Mouse (Mus musculus) CD4-positive, CD25-positive, alpha-beta regulatory T cell, adult 4 months (primary cell): ENCODE data around the gene Dscam. TPM values are rescaled to one million over a fixed set of nuclear protein-coding genes. Genes with fewer than 3 reads are reported as not detected.

Experiments
- ATAC-seq: one replicate; pipeline ENCODE4 v1.8.0; 2017
- polyA plus RNA-seq, 2 experiments: library from polyadenylated mRNA; unstranded; fragments of 100-300 nt; shearing (Covaris generic); gene quantifications; one replicate each; pipeline ENCODE4 v1.2.1; 2017

The Dscam gene
- polyA plus RNA-seq, 2 experiments from 2014 or later, result 1.9 to 2.8 TPM

DNA sequence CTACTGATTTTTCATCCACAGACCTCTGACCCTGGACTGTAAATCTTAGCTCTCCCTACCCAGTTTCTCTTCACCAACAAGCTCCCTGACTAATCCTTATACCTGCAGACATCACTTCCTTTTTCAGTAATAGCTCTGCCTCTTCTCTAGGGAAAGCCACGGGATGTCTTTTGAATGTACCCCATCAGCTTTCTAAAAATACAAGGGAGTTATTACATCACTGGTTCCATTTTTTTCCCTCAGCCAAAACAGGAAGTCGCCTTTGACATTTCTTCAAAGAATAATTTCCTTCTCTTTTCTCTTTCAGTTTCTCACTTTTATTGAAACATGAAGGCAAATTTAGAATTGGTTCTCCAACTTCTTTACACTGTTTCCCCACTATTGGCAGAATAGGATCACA lies 67.5 kb downstream of the Dscam start:
- ATAC-seq, result peak; percentile 62

DNA sequence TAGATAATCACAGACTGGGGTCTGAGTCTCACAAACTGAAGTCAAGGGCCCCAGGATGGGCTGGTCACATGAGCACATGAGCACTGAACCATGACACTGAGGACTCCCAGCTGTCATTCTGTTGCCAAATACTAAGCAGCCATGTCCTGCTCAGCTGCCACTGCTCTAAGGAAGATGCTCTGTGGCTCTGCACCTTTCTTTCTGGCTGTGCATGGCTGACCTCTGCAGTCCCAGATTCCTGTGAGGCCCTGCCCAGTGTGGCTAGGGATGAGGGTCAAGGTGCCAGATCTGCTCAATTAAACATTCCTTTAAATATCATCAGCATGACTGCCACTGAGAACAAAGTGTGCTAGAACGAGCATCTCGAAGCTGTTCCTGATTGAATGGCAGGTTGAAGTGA lies 70.5 kb downstream of the Dscam start:
- ATAC-seq, result no peak

DNA sequence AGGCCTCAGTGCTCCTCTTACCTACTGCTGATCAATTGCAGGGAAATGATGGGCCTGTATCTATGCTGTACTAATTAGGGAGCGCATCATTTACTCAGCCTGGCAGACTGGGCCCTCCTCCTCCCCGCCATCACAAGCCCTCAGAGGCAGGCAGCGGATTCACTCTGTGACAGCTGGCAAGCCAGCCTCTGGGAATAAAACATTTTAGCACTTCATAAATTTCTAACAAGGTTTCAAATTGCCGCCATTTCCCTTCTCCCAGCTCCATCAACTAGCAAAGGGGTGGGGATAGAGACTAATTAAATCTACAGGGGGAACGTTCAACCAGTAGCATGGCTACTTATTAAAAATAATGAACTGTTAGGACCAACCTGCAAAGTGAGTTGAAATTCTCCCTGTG lies 72.0 kb downstream of the Dscam start:
- ATAC-seq, result no peak

DNA sequence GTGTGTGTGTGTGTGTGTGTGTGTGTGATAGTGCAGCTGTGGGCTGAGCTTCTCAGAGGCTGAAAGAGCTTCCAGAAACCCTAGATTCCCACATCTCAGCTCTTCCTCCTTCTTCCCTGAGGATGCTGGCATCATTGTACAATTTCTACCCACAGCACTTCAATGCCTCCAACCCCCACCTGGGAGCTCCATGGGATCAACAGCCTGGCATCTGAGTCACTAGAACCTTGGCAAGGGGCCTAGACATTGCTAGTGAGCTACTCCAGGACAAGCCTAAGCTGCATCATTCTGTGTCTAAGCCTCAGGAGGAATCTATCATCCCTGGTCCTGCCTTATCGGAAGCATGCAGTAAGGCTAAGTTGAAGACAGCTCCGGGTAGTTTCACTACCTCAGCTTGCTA lies 73.8 kb downstream of the Dscam start:
- ATAC-seq, result no peak

DNA sequence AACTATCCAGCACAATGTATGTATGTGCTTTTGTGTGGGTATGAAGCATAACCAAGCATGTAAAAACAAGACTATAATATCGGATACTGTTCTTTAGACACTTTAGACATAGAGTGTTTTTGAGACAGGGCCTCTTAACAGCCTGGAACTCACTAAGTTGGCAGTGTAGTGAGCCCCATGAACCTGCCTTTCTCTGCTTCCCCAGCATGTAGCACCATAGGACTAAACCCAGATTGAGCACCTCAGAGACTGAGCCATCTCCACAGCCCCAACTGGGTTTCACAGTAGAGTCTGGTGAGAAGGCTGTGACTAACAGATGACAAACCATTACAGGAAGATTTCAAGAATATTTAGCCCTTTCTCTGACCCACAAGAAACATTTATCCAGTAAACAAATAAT lies 75.1 kb downstream of the Dscam start:
- no peak for ATAC-seq

DNA sequence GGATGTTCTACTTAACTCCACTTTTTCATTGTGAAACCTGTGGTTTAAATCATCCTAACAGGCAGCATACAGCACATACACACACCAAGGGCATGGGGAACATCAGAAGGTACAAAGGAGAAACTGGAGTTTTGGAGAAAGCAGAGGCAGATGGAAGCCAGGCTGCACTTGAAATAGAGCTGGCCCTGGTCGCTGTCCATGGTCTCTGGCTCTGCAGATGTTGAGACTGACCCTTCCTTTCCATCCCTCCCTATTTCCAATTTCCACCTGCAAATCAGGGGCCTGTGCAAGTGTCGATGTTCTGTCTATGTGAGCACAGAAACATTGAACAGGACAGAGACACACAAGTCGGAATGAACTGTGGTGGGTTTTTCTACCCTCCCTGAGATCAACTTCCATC lies 81.2 kb downstream of the Dscam start:
- no peak for ATAC-seq

DNA sequence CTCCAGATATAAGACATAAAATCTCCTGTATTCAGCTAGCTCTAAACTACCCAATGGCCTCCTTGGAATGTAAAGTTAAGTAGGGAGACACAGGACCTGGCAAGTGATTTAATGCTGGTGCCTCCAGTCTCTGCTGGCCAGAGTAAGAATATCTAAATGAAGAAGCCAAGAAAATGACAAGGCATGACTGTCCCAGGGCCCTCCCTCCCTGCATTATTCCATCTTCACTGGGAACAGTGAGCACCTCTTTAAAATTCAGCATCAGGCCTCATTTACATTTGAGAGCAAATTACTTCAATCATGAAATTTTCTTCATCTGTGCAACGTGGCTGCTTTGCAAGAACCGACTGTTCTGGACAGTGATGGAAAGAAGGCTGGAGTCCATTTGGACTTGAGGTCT lies 86.9 kb downstream of the Dscam start:
- ATAC-seq, result no peak

DNA sequence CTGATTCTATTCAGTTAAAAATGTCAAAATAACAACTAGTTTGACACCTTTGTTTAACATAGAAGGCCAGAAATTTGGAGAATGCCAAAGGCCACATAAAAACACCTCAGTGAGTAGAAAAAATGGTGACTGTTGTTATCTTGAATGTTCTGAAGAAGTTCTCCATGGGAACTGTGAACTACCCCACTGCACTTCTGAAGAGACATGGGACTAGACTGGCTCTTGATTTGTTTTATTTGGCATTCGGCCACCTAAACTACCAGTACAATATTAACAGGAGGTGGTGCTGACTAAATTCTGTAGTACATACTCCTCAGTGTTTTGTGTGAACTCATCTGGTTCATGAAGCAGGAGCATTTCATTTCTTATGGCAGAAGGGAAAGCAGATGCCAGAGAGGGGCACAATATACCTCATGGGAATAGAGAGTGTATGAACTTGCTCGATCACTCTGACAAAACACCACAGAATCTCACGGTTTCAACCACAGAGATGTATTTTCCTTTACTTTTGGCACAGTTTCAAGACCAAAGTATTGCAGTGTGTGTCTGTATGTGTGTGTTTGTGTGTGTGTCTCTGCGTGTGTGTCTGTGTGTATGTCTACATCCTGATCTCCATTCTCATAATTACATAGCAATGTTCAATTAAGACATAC lies 94.5 kb downstream of the Dscam start:
- ATAC-seq, result no peak

DNA sequence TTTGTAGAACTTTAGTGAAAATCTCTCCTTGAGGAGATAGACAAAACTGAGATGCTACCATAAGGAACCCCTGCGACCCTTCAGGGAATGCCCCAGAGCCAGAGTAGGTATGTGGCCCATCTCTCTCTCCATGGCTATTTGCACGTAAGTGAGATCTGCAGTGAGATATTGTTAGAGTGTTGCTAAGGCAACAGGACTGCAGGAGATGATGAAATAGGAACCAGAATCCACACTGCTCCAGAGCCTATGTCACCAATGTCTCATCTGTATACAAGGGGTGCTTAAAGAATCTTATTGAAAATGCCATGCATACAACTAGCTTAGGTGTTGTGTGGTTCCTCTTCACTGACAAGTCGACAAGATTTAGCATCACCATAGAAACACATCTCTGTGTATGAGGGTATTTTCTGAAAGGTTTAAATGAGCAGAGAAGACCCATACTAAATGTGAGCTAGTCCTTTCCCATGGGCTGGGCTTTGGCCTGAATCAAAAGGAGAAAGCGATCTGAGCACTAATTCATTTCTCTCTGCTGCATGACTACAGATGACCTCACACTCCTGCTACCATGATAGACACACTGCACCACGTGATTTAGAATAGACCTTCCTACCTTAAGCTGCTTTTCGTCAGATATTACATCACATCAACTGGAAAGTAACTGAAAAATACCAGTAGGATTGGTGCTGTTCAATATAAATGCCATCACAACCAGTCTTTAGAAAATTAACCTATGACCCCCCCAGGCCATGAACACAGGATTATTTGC lies 95.2 kb downstream of the Dscam start:
- ATAC-seq, result no peak

DNA sequence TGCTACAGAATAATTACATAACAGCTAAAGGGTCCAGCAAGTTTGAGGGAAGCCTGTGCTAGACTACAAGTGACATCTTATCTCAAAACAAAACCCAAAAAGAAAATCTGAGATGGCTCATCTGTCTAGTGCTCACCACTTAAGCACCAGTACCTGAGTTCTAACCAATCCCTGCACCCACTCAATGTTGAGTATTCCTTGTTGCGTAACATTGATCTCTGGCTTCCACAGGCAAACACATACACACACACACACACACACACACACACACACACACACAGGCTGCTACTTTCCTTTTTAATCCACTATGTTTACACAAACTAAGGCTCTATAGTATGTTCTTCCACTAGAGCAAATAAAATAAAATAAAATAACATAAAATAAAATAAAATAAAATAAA lies 96.7 kb downstream of the Dscam start:
- ATAC-seq, result no peak

DNA sequence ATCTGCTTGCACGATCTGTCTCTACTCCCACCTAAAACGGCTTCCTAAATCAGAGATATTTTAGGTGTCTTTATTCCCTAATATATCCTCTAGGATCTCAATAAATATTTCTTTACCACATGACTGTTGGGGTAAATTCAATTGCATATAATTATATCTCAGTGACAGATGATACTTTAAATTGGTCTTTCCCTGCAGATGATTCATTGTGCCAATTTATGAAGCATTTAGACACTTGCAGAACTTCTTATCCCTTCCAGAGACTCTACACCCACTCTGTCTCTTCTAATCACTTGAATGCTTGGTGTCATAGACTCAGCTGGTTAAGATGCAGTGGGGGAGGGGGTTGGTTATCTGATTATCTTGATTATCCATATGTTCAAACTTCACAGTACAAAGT lies 97.9 kb downstream of the Dscam start:
- no peak for ATAC-seq

DNA sequence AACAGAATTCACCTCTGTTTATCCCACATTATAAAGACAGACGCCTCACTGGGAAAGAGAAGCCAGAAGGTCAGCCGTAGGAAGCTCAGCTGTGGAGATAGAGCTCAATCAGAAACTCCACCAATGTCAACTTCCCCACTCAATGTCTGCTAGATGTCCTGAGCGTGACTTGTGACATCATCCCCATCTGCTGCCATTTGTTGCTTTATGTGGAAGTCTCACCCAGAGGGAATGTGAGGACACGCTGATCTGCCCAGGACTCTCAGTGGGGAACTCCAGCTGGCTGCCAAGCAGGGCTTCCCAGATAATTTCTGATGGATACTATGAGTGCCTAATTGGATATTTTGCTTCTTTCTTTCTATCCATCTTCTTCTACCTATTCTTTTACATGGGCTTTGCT lies 103.7 kb downstream of the Dscam start:
- no peak for ATAC-seq

DNA sequence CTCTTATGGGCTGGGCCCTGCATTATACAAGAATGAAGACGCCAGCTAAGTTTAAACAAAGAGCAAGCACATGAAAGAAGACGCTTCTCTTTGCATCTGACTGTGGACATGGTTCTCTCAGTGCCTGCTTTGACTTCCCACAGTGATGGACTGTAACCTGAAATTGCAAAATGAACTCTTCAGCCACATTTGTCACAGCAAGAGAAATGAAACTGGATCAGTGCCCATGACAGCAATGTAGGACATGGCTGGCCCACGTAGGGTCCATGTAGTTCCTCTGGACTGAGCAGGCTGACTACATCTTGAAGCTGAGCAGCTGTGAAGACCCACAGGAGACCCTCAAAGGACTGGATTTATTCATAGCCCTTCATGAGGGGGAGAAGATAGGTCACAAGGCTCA lies 108.3 kb downstream of the Dscam start:
- ATAC-seq, result no peak

DNA sequence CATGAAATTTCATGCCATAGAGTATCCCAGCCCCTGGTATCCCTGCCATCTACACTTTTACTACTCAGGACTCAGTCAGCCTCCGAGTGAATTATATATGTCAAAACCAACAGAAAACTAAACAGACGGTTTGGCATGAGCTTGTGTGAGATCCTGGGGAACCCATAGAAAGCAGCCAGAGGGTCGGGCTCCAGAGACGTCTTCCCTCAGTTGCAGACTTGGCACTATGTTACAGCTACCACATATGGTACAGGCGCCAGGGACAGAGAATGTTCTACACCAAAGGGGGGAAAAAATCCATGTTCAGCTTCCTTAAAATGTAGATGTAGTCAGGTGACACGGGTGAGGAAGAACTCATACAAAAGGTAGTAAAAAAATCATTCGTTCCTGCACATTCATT lies 109.2 kb downstream of the Dscam start:
- no peak for ATAC-seq

DNA sequence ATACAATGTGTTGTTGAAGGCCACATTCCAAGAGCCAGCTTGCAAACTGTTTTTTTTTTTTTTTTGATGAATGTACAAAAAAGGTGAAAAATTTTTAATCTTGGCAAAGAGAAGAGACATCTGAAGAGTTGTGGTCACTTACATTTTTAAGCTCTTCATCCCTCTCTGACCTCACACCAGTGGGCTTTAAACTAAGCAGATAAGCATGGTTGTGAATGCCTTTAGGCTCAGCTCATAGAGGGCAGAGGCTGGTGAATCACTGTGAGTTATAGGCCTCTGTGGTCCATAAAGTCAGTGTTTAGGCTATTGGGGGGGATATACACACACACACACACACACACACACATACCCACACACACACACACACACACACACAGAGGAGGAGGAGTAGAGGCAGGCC lies 109.8 kb downstream of the Dscam start:
- ATAC-seq, result no peak

DNA sequence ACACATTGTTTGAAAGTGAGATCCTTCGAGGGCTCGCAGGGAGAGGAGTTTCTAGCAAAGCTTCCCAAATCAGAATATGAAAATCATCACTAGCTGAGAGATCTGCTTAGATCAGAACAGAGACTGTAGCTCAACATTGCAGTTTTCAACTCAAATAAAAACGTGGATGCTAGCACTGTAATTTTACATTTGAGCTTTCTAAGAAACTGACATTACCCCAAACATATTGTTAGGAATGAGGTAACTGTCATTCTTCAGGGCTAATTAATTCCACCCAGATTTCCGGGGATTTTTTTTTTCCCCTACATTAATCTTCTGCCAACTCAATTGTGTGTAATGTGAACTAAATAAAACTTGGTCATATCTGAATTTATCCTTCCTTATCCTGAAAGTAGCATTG lies 110.3 kb downstream of the Dscam start:
- ATAC-seq, result no peak

DNA sequence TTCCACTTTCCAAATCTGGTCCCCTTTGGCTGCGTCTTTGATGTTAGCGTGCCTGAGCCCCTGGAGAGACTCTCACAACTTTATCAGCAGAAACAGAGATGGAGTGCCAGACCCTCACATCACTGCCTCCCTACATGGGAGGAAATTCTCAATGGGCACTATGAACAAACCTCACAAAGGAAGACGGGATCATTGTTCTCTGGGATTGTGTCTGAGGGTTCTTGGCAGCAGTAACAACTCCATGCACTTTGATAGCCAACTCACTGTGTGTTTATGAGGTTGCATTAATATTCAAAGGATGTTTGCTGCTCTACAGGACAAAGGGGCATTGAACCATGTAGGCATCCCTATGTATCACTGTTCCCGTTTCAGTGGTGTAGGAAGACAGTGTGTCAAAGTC lies 135.3 kb downstream of the Dscam start:
- no peak for ATAC-seq

DNA sequence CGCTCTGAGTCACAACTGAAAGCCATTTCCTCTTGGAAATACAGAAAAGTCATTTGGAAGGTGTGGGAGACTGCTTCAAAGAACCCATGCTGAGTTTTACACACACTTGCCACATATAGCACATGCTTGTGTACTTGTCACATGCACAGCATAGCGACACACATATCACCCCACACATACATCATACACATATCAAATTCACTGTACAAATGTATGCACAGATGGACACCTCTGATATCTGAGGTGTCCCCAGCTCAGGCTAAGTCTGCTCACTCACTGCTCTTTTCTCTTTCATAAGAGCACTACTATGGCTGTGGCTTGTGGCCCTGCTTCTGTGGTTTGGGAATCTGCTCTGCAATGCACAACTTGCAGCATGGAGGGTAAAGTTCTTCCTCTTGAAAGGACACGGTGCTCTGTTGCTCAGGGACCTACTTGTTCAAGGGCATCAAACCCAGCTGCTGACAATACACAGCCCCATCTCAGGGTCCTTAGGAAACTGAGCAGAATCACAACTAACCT lies 137.0 kb downstream of the Dscam start:
- no peak for ATAC-seq

DNA sequence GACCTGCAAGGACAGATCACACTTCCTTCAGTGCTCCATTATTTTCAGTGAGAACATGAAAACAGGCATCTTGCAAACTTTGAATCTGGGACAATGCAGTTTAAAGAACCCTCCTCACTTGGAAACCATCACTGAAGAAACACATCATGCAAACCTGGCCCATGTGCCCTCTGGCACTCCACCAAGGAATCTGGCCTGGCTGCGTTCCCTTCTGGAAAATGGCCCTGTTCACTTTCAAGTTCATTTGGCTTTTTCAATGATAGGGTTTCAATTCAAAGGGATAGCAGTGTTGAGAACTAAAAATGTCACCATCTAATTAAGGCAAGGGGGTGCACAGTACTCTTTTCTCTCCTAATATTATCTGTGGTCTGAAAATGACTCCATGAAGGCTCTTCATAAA lies 142.9 kb downstream of the Dscam start:
- no peak for ATAC-seq

DNA sequence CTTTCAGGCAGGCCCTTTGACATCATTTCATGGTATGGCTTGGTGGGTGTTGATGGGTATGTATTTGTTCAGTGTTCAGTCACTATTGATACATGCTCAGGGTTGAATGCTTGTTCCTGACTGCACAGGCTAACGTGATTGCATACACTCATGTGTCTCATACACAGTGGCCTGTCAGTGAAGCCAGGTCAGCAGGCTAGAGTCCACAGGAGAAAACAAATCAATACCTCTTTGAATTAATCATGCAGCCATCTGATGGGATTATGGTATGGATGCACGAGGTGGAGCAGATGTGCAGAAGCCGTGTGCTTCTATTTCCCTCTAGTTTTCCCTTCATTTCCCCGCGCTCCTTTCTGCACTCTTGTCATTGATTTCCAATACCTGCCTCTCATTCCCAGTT lies 143.7 kb downstream of the Dscam start:
- no peak for ATAC-seq

DNA sequence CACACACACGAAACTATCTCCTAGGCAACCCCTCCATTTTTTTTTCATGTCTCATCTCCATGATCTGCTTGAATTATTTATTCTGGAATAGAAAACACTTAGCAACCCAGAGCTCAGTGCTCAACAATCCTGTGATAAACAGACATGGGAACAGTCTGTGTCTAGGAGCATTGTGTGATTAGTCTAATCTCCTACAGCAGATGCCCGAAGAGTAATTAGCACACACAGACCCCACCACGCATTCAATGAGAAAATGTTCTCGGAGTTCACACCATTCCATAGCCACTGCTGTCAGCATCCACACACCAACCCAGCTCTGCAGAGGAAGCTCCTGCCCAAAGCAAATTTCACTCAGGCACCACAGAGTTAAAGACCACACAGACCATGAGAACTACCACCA lies 146.1 kb downstream of the Dscam start:
- no peak for ATAC-seq

DNA sequence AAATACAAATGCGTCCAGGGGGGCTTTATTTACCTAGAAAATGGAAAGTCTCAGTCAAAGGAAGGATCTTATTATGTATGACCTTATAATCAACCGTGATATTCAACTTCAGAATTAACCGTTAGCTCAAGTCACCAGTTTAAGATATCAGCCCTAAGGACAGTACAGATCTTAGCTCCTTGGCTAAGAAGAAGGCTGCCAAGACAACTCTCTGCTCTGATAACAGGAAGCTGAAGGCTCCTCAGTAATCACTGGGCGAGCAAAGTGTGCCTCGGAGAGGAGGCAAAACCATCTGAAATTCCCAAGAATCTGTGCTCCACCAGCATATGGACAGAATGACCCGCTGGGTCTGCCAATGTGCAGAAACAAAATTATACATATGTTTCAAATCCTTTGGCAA lies 149.1 kb downstream of the Dscam start:
- no peak for ATAC-seq

DNA sequence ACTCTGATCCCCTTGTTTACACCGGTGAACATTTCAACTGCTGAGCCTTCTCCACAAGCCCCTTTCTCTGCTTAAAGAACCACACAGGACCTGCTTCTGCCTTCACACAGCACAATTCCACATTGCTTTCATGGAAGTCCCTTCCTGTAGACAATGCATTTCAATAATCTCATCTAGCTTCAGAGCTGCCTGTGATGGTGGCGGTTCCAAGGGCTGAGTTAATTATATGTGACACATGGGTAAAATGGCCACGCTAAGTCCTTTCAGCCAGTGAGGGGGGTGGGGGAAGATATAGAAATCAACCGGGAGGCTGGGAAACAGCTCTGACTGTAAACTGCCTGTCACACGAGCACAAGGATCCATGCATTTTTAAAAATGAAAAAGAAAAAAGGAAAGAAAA lies 152.2 kb downstream of the Dscam start:
- ATAC-seq, result no peak

DNA sequence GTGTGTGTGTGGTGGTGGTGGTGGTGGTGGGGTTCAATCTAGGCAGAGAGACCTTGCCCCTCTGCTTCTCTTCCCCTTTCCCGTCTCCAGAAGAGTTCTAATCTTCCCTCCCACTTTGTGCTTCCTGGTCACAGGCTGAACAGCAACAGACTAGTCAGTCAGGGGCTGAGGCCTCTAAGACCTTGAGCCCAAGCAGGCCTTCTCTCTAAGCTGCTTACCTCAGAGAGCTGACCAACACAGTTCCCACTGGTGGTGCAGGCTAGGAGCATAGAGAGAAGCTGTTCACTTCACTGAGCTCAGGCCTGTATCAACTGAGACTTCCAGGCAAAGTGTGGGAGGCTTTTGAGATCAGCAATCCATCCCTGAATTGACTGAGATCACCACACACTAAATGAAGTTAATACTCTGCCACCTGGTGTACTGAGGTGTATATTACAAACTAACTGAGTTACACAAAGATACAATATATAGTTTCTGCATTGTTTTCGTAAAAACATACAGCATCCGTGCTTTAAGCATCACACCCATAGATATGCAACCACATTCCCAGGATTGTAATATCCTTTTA lies 153.3 kb downstream of the Dscam start:
- ATAC-seq, result no peak
